Mouse (Mus musculus): ENCODE data around the gene Manba.

- TF ChIP-seq CTCF (IDR thresholded peaks at IDR 0.05; ENCODE audit: control insufficient read depth, insufficient read depth, insufficient read length), result no peak
- no peak for TF ChIP-seq FOSL1 (IDR thresholded peaks at IDR 0.05; ENCODE audit: insufficient read depth, low read length, poor library complexity, severe bottlenecking)
- TF ChIP-seq MAX (IDR thresholded peaks at IDR 0.05), result no peak
- TF ChIP-seq CEBPB (IDR thresholded peaks at IDR 0.05; ENCODE audit: low read depth), result no peak
- TF ChIP-seq USF1 (IDR thresholded peaks at IDR 0.05; ENCODE audit: low read depth), result no peak
- TF ChIP-seq MYOG (IDR thresholded peaks at IDR 0.05; ENCODE audit: control insufficient read depth, extremely low read depth, insufficient read length), result no peak
Measured at GRCm38 (mm10) chr3:135522618-135523355, 37.4 kb downstream of the Manba start.
